In the genomic region with DNA sequence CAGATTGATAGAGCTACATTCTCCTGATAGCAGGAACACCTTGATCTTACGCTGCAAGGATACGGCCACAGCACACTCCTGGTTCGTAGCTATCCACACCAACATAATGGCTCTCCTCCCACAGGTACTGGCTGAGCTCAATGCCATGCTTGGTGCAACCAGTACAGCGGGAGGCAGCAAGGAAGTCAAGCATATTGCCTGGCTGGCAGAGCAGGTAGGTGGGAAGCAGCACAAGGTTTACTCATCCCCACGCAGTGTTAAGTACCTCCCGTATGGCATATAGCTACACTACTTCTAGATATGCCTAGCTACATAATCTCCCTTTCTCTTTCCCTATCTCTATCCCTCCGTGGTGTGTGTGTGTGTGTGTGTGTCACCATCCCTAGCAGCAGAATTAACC, we compare ENCODE assay signal across 9 mouse cellular contexts.
"Had no signal": no experiment of that assay in that cellular context is flagged by ENCODE, and none has a peak within 500 bp of the region (broad histone marks: within the 10 kb centered on the region; RNA-seq: fewer than 3 reads in every experiment).

No protein-coding gene starts in this region.

- ATAC-seq: liver, embryonic 12.5 days; midbrain, embryonic 13.5 days had no signal

- H3K4me3 ChIP-seq: limb, embryonic 15.5 days; liver, embryonic 12.5 days; lung, embryonic 15.5 days; midbrain, embryonic 13.5 days had no signal

- DNase-seq: kidney, adult 11 months; kidney, adult 9 months; kidney, postnatal 36 days; lung, postnatal 14 days; thymus, postnatal 4 days had no signal

- H3K27me3 ChIP-seq: limb, embryonic 15.5 days; liver, embryonic 12.5 days; lung, embryonic 15.5 days; midbrain, embryonic 13.5 days had no signal

- H3K9me3 ChIP-seq: limb, embryonic 15.5 days; liver, embryonic 12.5 days; lung, embryonic 15.5 days; midbrain, embryonic 13.5 days had no signal

- H3K4me1 ChIP-seq: limb, embryonic 15.5 days; liver, embryonic 12.5 days; lung, embryonic 15.5 days; midbrain, embryonic 13.5 days had no signal
